Mouse (Mus musculus) liver, embryonic 14.5 days (tissue): ENCODE data around the gene Dmd. TPM values are rescaled to one million over a fixed set of nuclear protein-coding genes. Genes with fewer than 3 reads are reported as not detected.

Experiments used
- ATAC-seq: fragments of 200-750 bp; cut with Nextera tagmentation; 2 replicates; pipeline ENCODE4 v1.8.0; 2017; ENCODE audit warnings: moderate number of reproducible peaks, mild to moderate bottlenecking, moderate library complexity; ENCODE audit not compliant: insufficient read depth
- DNase-seq, 3 experiments: peaks; one replicate each; pipeline ENCODE4 v3.0.0-alpha.2; 2012 to 2013; ENCODE audit warnings: low read depth in 3 of 3, low spot score in 3 of 3
- H3K27ac ChIP-seq: fragments of 300-500 bp; sonication (generic); 2 replicates; pipeline ENCODE4 v1.5.1; 2014; ENCODE audit warnings: moderate library complexity, mild to moderate bottlenecking, control low read depth, inconsistent platforms
- H3K27me3 ChIP-seq: fragments of 300-500 bp; sonication (generic); 2 replicates; pipeline ENCODE4 v1.6.1; 2014; ENCODE audit warnings: mild to moderate bottlenecking, low read length, moderate library complexity; ENCODE audit not compliant: control insufficient read depth, insufficient read depth
- H3K36me3 ChIP-seq: fragments of 300-500 bp; sonication (generic); replicated peaks from 2 replicates; pipeline ENCODE4 v1.6.1; 2014; ENCODE audit warnings: low read depth; ENCODE audit not compliant: control insufficient read depth, insufficient read depth
- H3K4me1 ChIP-seq, 2 experiments: fragments of 200-500 bp in 1 of 2; fragments of 300-500 bp in 1 of 2; sonication (generic) in 1 of 2; replicated peaks; 2 replicates each; pipeline ENCODE4 v1.6.1; 2012 to 2014; ENCODE audit warnings: antibody characterized with exemption in 1 of 2, inconsistent platforms in 1 of 2, low read length in 1 of 2; ENCODE audit not compliant: control insufficient read depth in 2 of 2, insufficient read depth in 2 of 2
- H3K4me2 ChIP-seq: fragments of 300-500 bp; sonication (generic); 2 replicates; pipeline ENCODE4 v1.6.1; 2014; ENCODE audit warnings: low read depth, mild to moderate bottlenecking, control low read depth, moderate library complexity
- H3K4me3 ChIP-seq, 2 experiments: fragments of 200-500 bp in 1 of 2; fragments of 300-500 bp in 1 of 2; sonication (generic) in 1 of 2; 2 replicates each; pipeline ENCODE4 v1.5.1; 2012 to 2014; ENCODE audit warnings: low read depth in 2 of 2, low read length in 2 of 2, mild to moderate bottlenecking in 2 of 2, control low read depth in 1 of 2, inconsistent platforms in 1 of 2, moderate library complexity in 1 of 2; ENCODE audit not compliant: insufficient read depth in 1 of 2
- H3K9ac ChIP-seq: fragments of 300-500 bp; sonication (generic); replicated peaks from 2 replicates; pipeline ENCODE4 v1.6.1; 2014; ENCODE audit warnings: mild to moderate bottlenecking, control low read depth, moderate library complexity
- H3K9me3 ChIP-seq: fragments of 300-500 bp; sonication (generic); 2 replicates; pipeline ENCODE4 v1.6.1; 2016; ENCODE audit warnings: low read length, mixed read lengths; ENCODE audit not compliant: control insufficient read depth
- CTCF ChIP-seq: IDR thresholded peaks from 2 replicates; pipeline ENCODE4 v1.5.1; 2016; ENCODE audit warnings: antibody characterized with exemption, low read depth, control low read depth
- EP300 ChIP-seq: IDR thresholded peaks from 2 replicates; pipeline ENCODE4 v1.6.1; 2016; ENCODE audit warnings: antibody characterized with exemption, low read depth
- WGBS: fragments of 180-500 bp; shearing (Covaris S2); extraction: QIAGEN DNeasy Blood & Tissue Kit; methylation state at CpG from one replicate; pipeline ENCODE4 v1.1.7; 2014; ENCODE audit not compliant: insufficient replicate concordance; 5-methylcytosine and 5-hydroxymethylcytosine counted together
- polyA plus RNA-seq, 2 experiments: library from polyadenylated mRNA; depleted of rRNA in 1 of 2; stranded (reverse) in 1 of 2; unstranded in 1 of 2; fragments of >200 nt; fragmentation: Nextera tagmentation in 1 of 2; extraction: Ambion mirVana in 1 of 2; gene quantifications; 2 replicates each; pipeline versions ENCODE4 v1.2.1 to v1.2.3; 2012 to 2014

Gene Dmd
- polyA plus RNA-seq, 2 experiments: 3.7 to 6.1 TPM

GRCm38 (mm10) chrX:85079174-85079573 is 2130.5 kb downstream of the Dmd start:
- no peak for TF ChIP-seq EP300
- TF ChIP-seq CTCF: no peak
- Histone ChIP-seq H3K4me3 (no peak overlapping the region), H3K27me3 (no peaks in the 10 kb centered on the region), H3K9ac (no peak overlapping the region), H3K4me2 (no peak overlapping the region), H3K27ac (no peak overlapping the region), H3K9me3 (no peaks in the 10 kb centered on the region), H3K4me1 (no peaks in the 10 kb centered on the region; a peak in 1 of 4 replicates), H3K36me3 (no peaks in the 10 kb centered on the region)
- no peak for ATAC-seq
- DNase-seq: no peak
- 37% methylated on average over 2 of the region's 2 CpGs for WGBS

- no peak for TF ChIP-seq EP300
- no peaks in the 10 kb centered on the region for H3K36me3 ChIP-seq
- no peaks in the 10 kb centered on the region for H3K27me3 ChIP-seq
- H3K4me1 ChIP-seq: no peaks in the 10 kb centered on the region; a peak in 1 of 4 replicates
- ATAC-seq (no peak), DNase-seq (no peak)
- no peak overlapping the region for H3K4me3 ChIP-seq
- 51% methylated on average over 8 of the region's 8 CpGs for WGBS
- H3K27ac ChIP-seq: no peak overlapping the region
- H3K9me3 ChIP-seq: no peaks in the 10 kb centered on the region
- no peak overlapping the region for H3K9ac ChIP-seq
- H3K4me2 ChIP-seq: no peak overlapping the region
Observed at GRCm38 (mm10) chrX:85084237-85085153, 2135.8 kb downstream of the Dmd start.

- Histone ChIP-seq H3K9ac (no peak overlapping the region), H3K27ac (no peak overlapping the region), H3K4me1 (no peaks in the 10 kb centered on the region), H3K4me3 (no peak overlapping the region), H3K36me3 (no peaks in the 10 kb centered on the region), H3K27me3 (no peaks in the 10 kb centered on the region), H3K4me2 (no peak overlapping the region), H3K9me3 (no peaks in the 10 kb centered on the region)
- no peak for TF ChIP-seq CTCF
- no peak for TF ChIP-seq EP300
- ATAC-seq (no peak), DNase-seq (no peak)
- WGBS: 66% methylated on average over 7 of the region's 7 CpGs
Observed at GRCm38 (mm10) chrX:85089506-85089905, 2140.8 kb downstream of the Dmd start.

- no peak for DNase-seq
- Histone ChIP-seq H3K9ac (no peak overlapping the region), H3K4me1 (no peaks in the 10 kb centered on the region), H3K4me3 (no peak overlapping the region), H3K27ac (no peak overlapping the region), H3K27me3 (no peaks in the 10 kb centered on the region), H3K4me2 (no peak overlapping the region), H3K36me3 (no peaks in the 10 kb centered on the region), H3K9me3 (no peaks in the 10 kb centered on the region)
- no peak for ATAC-seq
- no peak for TF ChIP-seq CTCF
- TF ChIP-seq EP300: no peak
Observed at GRCm38 (mm10) chrX:85093354-85093753, 2144.7 kb downstream of the Dmd start.

GRCm38 (mm10) chrX:85098691-85099090 is 2150.0 kb downstream of the Dmd start:
- TF ChIP-seq EP300 (no peak), CTCF (no peak)
- Histone ChIP-seq H3K4me3 (no peak overlapping the region), H3K9ac (no peak overlapping the region), H3K9me3 (no peaks in the 10 kb centered on the region), H3K4me1 (no peaks in the 10 kb centered on the region), H3K4me2 (no peak overlapping the region), H3K27ac (no peak overlapping the region), H3K36me3 (no peaks in the 10 kb centered on the region), H3K27me3 (no peaks in the 10 kb centered on the region)
- DNase-seq: no peak
- no peak for ATAC-seq
